Comparison of ENCODE assay signal across 8 mouse cellular contexts in genomic region chr7:28013549-28014444, GRCm38 (mm10). TPM values are rescaled to one million over a fixed set of nuclear protein-coding genes. Genes with fewer than 3 reads are reported as not detected.
DNase-seq lines count a peak whose midpoint lies in the region; ATAC-seq and TF ChIP-seq lines count a peak whose summit lies in the region.

Gene Zfp850, minus strand, starts transcription at chr7:28014115.

- ATAC-seq in forebrain, embryonic 15.5 days (replicated peaks), result peak; percentile 93

- peaks cover 3% of the 10 kb centered on the region for H3K36me3 ChIP-seq in forebrain, embryonic 15.5 days
- no peaks in the 10 kb centered on the region; the same call in 1 of the 2 replicates for H3K36me3 ChIP-seq in thymus, adult 2 months (ENCODE audit: control insufficient read depth, insufficient read depth, low read length)

- peak; percentile 80 for DNase-seq in ES-CJ7 (ENCODE audit: low read depth, low spot score)
- DNase-seq in cerebellum, adult 11 months, result peak; percentile 62
- peak; percentile 42 for DNase-seq in heart, postnatal 25 days (ENCODE audit: low spot score)
- DNase-seq in layer of hippocampus, adult 18-20 months (ENCODE audit: low spot score in 2 of 2), result peak; percentile 77 to 85
- peak; percentile 78 for DNase-seq in lung, adult 2 months
- peak; percentile 82 for DNase-seq in thymus, adult 2 months

- no peaks in the 10 kb centered on the region for H3K27me3 ChIP-seq in forebrain, embryonic 15.5 days
- H3K27me3 ChIP-seq in thymus, adult 2 months (ENCODE audit: control insufficient read depth, insufficient read depth, low read length), result no peaks in the 10 kb centered on the region

- intact Hi-C loops in heart, postnatal 25 days (cut with DNase I), result no loop called here

- TF ChIP-seq CTCF in lung, adult 2 months (IDR thresholded peaks at IDR 0.05; ENCODE audit: insufficient read depth, low read length), result no peak
- no peak for TF ChIP-seq CTCF in olfactory bulb, adult 2 months (IDR thresholded peaks at IDR 0.05; ENCODE audit: insufficient read depth, low read depth, low read length)
- TF ChIP-seq CTCF in thymus, adult 2 months (IDR thresholded peaks at IDR 0.05; ENCODE audit: borderline replicate concordance, control insufficient read depth, extremely low read depth, insufficient read depth, low read length, poor library complexity), result 0 out of 2 replicates have a peak, but pooled peaks have one; percentile 37

- no peaks in the 10 kb centered on the region for H3K9me3 ChIP-seq in forebrain, embryonic 15.5 days

- H3K4me1 ChIP-seq in forebrain, embryonic 15.5 days, result peaks cover 13% of the 10 kb centered on the region
- no peaks in the 10 kb centered on the region for H3K4me1 ChIP-seq in lung, adult 2 months (ENCODE audit: control insufficient read depth, insufficient read depth, low read length)
- H3K4me1 ChIP-seq in olfactory bulb, adult 2 months (ENCODE audit: control insufficient read depth, insufficient read depth, low read length), result peaks cover 3% of the 10 kb centered on the region; the same call in 1 of the 2 replicates
- H3K4me1 ChIP-seq in thymus, adult 2 months (replicated peaks; ENCODE audit: control insufficient read depth, insufficient read depth, low read length), result peaks cover 3% of the 10 kb centered on the region

- peak within 1 kb of the TSS; percentile 66 for H3K9ac ChIP-seq in forebrain, embryonic 15.5 days (replicated peaks)

- WGBS in forebrain, embryonic 15.5 days, result under 1% methylated on average over 47 of the region's 47 CpGs
- under 1% methylated on average over 47 of the region's 47 CpGs for WGBS in lung, adult 2 months
- under 1% methylated on average over 47 of the region's 47 CpGs for WGBS in olfactory bulb, adult 2 months
- 2% methylated on average over 47 of the region's 47 CpGs for WGBS in thymus, adult 2 months

- H3K4me2 ChIP-seq in forebrain, embryonic 15.5 days (replicated peaks), result peak within 1 kb of the TSS; percentile 68

- peak within 1 kb of the TSS; percentile 62 for H3K4me3 ChIP-seq in forebrain, embryonic 15.5 days
- peak within 1 kb of the TSS; percentile 75 for H3K4me3 ChIP-seq in lung, adult 2 months (replicated peaks; ENCODE audit: extremely low read depth, low read depth, low read length)
- peak within 1 kb of the TSS; percentile 89 for H3K4me3 ChIP-seq in olfactory bulb, adult 2 months (ENCODE audit: insufficient read depth, low read depth, low read length)
- H3K4me3 ChIP-seq in thymus, adult 2 months (ENCODE audit: control insufficient read depth, insufficient read depth, low read length), result peak within 1 kb of the TSS; percentile 97

- TF ChIP-seq POLR2A in lung, adult 2 months (IDR thresholded peaks at IDR 0.05; ENCODE audit: borderline replicate concordance, extremely low read depth, low read depth, low read length), result 0 out of 2 replicates have a peak, but pooled peaks have one; percentile 18
- TF ChIP-seq POLR2A in olfactory bulb, adult 2 months (IDR thresholded peaks at IDR 0.05; ENCODE audit: insufficient read depth, low read depth, low read length), result peak; percentile 15; the same call in 1 of the 2 replicates
- peak; percentile 58; the same call in 1 of the 2 replicates for TF ChIP-seq POLR2A in thymus, adult 2 months (IDR thresholded peaks at IDR 0.05; ENCODE audit: control insufficient read depth, extremely low read depth, insufficient read depth, low read length, poor library complexity)

- peak within 1 kb of the TSS; percentile 66 for H3K27ac ChIP-seq in forebrain, embryonic 15.5 days (replicated peaks)
- 0 out of 2 replicates have a peak within 1 kb of the TSS, but pooled peaks have one; percentile 11 for H3K27ac ChIP-seq in olfactory bulb, adult 2 months (ENCODE audit: insufficient read depth, low read depth, low read length)
- H3K27ac ChIP-seq in thymus, adult 2 months (ENCODE audit: control insufficient read depth, insufficient read depth, low read length), result peak within 1 kb of the TSS; percentile 55

RNA-seq across cellular contexts. Expression of gene Zfp850, which starts in this region (rescaled TPM):
- 6.4 and 7.1 TPM in 2 replicates for polyA plus RNA-seq in forebrain, embryonic 15.5 days (2015; fragmentation: Nextera tagmentation; extraction: Ambion mirVana)
- under 1 TPM; 0.75 to 0.94 TPM for total RNA-seq in heart, postnatal 25 days (2021)
- 1 to 10 TPM; 5.4 to 7.0 TPM for total RNA-seq in layer of hippocampus, adult 18-20 months (2021)
- 0.18 and 0.31 TPM in 2 replicates for polyA plus RNA-seq in lung, adult 2 months (2012; rRNA removed)
- polyA plus RNA-seq in olfactory bulb, adult 2 months (2012; ENCODE audit: insufficient read depth, insufficient read length, low replicate concordance, missing spikeins), result not detected in 2 replicates
- polyA plus RNA-seq in thymus, adult 2 months (2012; rRNA removed), result 1.2 and 2.2 TPM in 2 replicates

Comparison
In these comparisons a context has a peak if more than half of its experiments do, and no peak if none do; other contexts are left out.
1. Peak in every context shown above with its lines: DNase-seq, ATAC-seq, H3K4me3 ChIP-seq and H3K27ac ChIP-seq.
2. Peak in DNase-seq in heart, postnatal 25 days; RNA of the gene not detected or under 1 TPM.
3. Peak in DNase-seq and H3K4me3 ChIP-seq in lung, adult 2 months; RNA of the gene not detected or under 1 TPM.
4. H3K27ac ChIP-seq: peak in every context shown above with its lines; median percentile 66 in forebrain, embryonic 15.5 days; 55 in thymus, adult 2 months; 11 in olfactory bulb, adult 2 months.